Mouse (Mus musculus): ENCODE data around the gene Metrnl.

DNA sequence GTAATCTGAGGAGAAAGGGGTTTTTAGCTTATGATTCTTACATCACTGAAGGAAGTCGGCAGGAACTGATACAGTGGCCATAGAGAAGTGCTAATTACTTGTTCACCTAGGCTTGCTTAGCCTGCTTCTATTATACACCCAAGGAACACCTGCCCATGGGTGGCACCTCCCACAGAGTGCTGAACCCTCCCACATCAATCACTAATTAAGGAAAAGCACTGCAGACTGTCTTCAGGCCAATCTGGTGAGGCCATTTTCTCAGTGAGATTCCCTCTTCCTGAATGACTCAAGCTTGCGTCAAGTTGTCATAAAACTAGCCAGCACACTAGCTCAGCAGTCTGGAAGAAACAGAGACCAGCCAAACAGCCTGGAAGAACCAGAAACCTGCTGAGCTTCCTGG, 21.8 kb upstream of the Metrnl start:
- TF ChIP-seq POLR2A (IDR thresholded peaks at IDR 0.05; ENCODE audit: control insufficient read depth, low read depth, low read length) (no peak), CTCF (IDR thresholded peaks at IDR 0.05; ENCODE audit: control insufficient read depth, insufficient read depth, insufficient replicate concordance, low read depth, low read length) (no peak)
